Mouse (Mus musculus): ENCODE results near the gene Akap2.

Akap2 gene

GRCm38 (mm10) chr4:57703574-57704470 lies 13.6 kb upstream of the Akap2 start:
- DNase-seq, result no peak

GRCm38 (mm10) chr4:57704575-57704974 lies 12.9 kb upstream of the Akap2 start:
- no peak for DNase-seq

- DNase-seq, result no peak
Measured at GRCm38 (mm10) chr4:57715849-57716248, 1.6 kb upstream of the Akap2 start.

- DNase-seq, result no peak
Measured at GRCm38 (mm10) chr4:57716735-57717134, 722 bp upstream of the Akap2 start.

GRCm38 (mm10) chr4:57719370-57719769 lies 1.9 kb downstream of the Akap2 start:
- DNase-seq, result no peak

- DNase-seq, result no peak
Measured at GRCm38 (mm10) chr4:57720869-57721361, 3.5 kb downstream of the Akap2 start.

GRCm38 (mm10) chr4:57722296-57722695 lies 4.8 kb downstream of the Akap2 start:
- no peak for DNase-seq

GRCm38 (mm10) chr4:57723659-57724058 lies 6.2 kb downstream of the Akap2 start:
- DNase-seq, result no peak

GRCm38 (mm10) chr4:57725569-57725968 lies 8.1 kb downstream of the Akap2 start:
- DNase-seq, result no peak

GRCm38 (mm10) chr4:57728611-57729183 lies 11.2 kb downstream of the Akap2 start:
- DNase-seq, result no peak

- no peak for DNase-seq
Measured at GRCm38 (mm10) chr4:57730047-57730446, 12.6 kb downstream of the Akap2 start.

- no peak for DNase-seq
Measured at GRCm38 (mm10) chr4:57730801-57731598, 13.5 kb downstream of the Akap2 start.

- DNase-seq, result no peak
Measured at GRCm38 (mm10) chr4:57732351-57732750, 14.9 kb downstream of the Akap2 start.

GRCm38 (mm10) chr4:57733445-57733844 lies 16.0 kb downstream of the Akap2 start:
- peak; percentile 46 for DNase-seq

- DNase-seq, result no peak
Measured at GRCm38 (mm10) chr4:57735426-57735825, 18.0 kb downstream of the Akap2 start.

GRCm38 (mm10) chr4:57738856-57739552 lies 21.5 kb downstream of the Akap2 start:
- DNase-seq, result no peak

GRCm38 (mm10) chr4:57743325-57743929 lies 26.0 kb downstream of the Akap2 start:
- DNase-seq, result no peak

GRCm38 (mm10) chr4:57750651-57751050 lies 33.2 kb downstream of the Akap2 start:
- DNase-seq, result no peak

GRCm38 (mm10) chr4:57751054-57751453 lies 33.6 kb downstream of the Akap2 start:
- DNase-seq, result no peak

- DNase-seq, result no peak
Measured at GRCm38 (mm10) chr4:57751566-57751965, 34.1 kb downstream of the Akap2 start.

GRCm38 (mm10) chr4:57755085-57755484 lies 37.6 kb downstream of the Akap2 start:
- DNase-seq, result no peak

- DNase-seq, result no peak
Measured at GRCm38 (mm10) chr4:57757997-57758396, 40.5 kb downstream of the Akap2 start.

All from right cerebral cortex, postnatal 14 days (tissue).